Mouse (Mus musculus) frontal cortex, postnatal 36 days (tissue): ENCODE measurements around the gene Igf2r.

Experiments
- DNase-seq, 2 experiments: peaks; one replicate each; pipeline ENCODE4 v3.0.0; 2022; ENCODE audit warnings: low spot score in 2 of 2

Gene Igf2r

GRCm38 (mm10) chr17:12769380-12769921 is at the start of gene Igf2r:
TSS of gene Igf2r (minus strand) at chr17:12769664.
- DNase-seq = peak; percentile 77 to 85

DNA sequence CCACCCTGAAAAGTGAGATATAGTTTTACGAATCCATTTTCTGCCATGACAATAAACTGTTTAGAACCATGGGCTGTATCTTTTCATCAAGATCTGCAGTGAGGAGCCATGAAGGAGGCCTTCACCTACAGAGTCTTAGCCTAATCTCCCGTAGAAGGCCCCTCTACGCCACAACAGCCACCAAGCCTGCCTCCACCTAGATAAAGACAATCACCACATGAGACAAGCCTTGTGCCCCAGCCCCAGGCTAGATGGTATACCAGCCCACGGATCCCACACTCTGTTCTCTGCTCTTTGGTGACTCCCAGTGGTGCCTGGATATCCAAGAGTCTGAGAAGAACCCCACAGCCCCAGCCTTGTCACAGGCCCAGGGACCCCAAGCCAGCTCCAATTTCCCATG is 46.4 kb upstream of the Igf2r start:
- DNase-seq = no peak

DNA sequence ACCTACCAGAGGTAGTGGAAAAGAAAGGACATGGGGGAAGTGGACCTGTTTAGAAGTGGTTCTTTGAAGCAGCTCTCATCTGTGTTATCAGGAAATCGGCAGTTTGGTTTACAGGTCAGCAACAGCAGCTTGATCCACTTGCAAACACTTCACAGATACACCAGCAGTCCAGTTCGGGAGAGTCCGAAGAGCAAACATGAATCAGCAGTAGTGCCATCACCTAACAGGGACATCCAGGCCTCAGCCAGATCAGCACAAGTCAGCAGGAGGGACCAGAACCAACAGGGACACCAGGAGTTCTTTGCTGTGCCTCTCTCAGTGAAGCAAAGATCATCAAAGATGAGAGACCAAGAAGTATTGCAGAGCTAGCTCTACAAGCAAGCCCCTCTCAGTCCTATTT is 45.0 kb upstream of the Igf2r start:
- no peak for DNase-seq

DNA sequence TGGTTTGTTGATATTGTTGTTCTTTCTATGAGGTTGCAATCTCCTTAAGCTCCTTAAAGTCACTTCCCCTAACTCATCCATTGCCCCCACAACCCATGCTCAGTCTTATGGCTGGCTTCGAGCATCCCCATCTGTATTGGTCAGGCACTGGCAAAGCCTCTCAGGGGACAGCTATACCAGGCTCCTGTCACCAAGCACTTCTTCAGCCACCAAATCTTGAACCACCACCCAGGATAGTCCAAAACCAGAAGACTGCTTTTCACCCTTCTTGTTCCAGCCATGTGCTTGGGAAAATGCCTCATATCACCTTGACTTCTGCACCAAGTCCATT is 41.5 kb upstream of the Igf2r start:
- DNase-seq = no peak

GRCm38 (mm10) chr17:12810103-12810972 is 40.9 kb upstream of the Igf2r start:
- peak; percentile 57 to 73 for DNase-seq

DNA sequence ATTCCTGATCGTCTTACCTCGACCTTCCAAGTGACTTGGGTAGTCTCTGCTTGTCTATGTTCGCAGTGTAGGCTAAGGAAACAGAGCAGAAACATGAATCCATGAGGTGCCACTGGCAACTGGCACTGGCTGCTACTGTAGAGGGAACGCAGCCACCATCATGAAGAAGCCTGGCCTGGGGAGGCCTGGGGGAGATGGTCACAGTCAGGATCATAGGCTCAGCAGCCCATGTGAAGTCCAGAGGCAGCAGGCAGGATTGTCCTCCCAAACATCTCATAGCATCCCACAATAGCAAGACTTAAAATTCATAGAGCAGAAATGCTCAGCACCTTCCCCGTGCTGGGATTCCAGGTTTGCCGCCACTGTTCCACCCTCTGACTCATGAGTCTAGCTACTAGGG is 39.4 kb upstream of the Igf2r start:
- no peak for DNase-seq

DNA sequence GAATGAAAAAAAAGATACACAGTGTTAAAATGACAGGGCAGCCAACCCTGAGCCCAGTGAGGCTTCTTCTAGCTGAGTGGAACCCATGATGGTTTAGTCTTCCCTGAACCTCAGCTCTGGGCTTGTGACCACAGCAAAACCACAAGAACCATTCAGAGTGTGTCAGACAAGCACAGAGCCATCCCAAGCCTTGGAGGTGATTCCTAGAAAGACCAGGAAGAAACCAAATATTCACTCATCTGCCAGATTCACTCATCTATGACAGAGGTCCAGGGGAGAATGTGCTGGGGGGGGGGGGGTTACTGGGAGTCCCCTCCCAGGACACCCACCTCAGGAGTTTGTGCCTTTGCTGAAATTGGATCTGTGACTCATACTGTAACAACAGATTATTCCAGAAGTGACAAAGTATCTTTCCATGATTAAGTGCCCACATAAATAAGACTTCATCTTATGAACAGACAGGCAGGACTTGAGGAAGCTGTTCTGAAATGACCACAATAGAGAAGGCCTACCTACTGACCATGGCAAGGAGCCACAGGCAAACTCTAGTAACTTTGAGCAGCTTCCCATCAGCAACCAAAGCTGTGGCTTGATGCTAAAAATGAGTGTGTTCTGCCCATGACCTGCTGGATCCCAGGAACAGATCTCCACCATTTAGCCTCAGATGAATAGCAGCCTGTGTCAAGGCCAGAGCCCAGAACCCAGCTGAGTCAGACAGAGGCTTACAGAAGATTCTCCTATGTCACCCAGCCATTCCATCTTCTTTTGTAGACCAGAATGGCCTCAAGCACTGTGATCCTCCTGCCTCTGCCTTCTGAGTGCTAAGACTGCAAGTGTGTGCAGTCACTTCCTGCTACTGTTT is 35.4 kb upstream of the Igf2r start:
- no peak for DNase-seq

- DNase-seq = no peak
These were observed 32.5 kb upstream of the Igf2r start for GRCm38 (mm10) chr17:12801861-12802540.

DNA sequence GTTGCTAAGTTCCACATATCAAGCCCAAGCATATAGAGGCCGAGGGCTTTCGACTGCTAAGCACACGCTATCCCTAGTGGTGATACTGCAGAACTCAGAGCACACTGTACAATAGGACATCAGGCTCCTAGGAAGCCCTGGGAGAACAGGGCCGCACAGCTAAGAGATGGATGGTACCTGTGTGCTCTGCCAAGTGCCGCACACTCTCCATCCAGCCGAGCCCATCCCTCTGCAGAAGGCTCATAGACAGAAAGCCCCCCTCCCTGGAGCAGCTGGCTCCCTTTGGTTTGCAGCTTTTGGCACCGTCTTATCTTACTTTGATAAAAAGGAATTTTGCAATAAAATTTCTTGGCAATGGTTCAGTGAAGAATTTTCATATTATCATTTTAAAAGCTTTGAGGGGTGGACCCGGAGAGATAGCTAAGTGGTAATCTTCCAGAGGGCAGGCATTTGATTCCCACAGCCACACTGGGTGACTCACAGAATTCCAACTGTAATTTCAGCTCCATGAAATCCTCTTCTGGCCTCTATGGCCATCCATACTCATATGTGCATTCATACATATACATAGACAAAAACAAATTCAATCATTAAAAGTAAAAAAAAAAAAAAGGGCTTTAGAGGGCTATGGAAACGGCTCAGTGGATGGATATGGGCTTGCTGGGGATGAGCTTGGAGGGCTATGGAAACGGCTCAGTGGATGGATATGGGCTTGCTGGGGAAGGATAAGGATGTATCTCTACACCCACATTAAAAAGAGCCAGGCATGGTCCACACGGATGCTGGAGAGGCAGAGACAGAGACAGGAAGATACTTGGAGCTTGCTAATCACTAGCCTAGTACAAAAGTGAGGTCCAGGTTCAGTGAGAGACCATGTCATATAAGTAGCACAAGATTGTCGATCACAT is 30.2 kb upstream of the Igf2r start:
- DNase-seq = no peak

- no peak for DNase-seq
These were observed 29.1 kb upstream of the Igf2r start for GRCm38 (mm10) chr17:12798571-12798970.

DNA sequence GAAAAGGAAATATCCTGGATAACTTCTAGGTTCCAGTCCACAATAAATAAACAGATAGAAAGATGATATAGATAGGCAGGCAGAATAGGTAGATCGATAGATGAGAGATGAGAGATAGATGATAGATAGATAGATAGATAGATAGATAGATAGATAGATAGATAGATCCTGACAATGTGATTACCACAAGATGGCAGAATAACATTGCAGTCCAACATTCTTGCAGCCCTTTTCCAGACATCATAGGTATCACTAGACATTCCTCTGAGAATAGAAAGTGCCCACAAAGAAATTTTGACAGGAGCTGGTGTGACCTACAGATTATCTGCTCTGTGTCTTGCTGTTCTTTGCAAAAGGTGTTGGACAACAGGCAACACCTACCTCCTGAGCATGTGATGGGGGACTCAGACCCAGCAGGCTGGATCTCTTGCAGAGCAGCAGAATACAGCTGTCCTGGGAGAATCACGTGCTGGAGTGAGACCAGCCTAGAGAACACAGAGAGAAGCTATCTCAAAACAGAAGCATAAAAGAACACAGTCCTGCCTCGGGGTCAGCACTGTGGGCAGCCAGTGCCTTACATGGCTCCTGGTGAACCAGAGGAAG is 28.1 kb upstream of the Igf2r start:
- DNase-seq = no peak

DNA sequence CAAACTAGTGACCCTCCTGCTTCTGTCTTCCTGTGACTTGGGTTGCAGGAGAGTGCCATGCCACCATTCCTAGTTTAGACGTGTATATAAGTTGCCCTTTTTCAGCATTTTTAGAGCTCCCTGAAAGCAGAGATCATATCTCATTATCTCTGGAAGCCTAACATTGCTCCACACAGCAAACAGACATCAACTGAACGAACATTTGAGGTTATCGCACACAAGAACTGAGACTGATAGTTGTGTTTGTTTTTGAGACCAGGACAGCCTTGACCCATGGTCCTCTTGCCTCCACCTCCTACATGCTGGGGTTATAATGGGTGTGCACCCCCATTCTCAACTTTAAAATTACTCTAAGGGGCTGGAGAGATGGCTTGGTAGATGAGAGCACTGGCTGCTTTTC is 27.2 kb upstream of the Igf2r start:
- no peak for DNase-seq

GRCm38 (mm10) chr17:12793660-12794406 is 24.4 kb upstream of the Igf2r start:
- DNase-seq = no peak

GRCm38 (mm10) chr17:12792422-12793206 is 23.1 kb upstream of the Igf2r start:
- DNase-seq = no peak

DNA sequence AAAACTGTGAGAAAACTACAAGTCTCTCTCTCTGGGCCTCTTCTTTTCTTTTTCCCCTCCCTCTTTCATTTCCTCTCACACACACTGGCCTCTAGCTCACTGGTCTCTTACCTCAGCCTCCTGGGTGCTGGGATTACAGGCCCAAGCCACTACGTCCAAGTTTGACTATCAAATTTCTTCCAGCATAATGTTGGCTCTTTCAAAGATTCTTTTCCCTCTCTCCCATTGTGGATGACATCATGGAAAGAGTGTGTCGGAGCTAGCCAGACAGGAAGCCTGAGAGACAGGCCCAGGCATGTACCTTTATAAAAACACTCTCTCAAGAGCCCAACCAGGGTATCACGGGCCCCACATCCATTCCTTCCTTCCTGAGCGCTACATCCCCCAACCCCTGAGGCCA is 22.0 kb upstream of the Igf2r start:
- no peak for DNase-seq

DNA sequence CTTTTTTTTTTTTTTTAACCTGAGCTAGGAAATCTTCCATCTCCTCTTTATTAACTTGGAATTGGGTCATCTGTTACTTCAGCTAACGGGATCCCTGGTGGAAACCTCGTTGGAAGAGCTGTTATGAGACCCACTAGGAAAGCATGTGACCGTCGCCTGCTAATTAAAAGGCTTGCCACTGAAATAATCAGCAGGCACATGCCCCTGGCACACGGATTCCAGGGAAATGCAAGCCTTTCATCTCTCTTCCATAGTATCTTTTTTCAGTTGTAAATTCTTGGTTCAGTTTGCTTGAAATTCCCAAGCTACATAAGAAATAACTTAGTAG is 21.6 kb upstream of the Igf2r start:
- no peak for DNase-seq

DNA sequence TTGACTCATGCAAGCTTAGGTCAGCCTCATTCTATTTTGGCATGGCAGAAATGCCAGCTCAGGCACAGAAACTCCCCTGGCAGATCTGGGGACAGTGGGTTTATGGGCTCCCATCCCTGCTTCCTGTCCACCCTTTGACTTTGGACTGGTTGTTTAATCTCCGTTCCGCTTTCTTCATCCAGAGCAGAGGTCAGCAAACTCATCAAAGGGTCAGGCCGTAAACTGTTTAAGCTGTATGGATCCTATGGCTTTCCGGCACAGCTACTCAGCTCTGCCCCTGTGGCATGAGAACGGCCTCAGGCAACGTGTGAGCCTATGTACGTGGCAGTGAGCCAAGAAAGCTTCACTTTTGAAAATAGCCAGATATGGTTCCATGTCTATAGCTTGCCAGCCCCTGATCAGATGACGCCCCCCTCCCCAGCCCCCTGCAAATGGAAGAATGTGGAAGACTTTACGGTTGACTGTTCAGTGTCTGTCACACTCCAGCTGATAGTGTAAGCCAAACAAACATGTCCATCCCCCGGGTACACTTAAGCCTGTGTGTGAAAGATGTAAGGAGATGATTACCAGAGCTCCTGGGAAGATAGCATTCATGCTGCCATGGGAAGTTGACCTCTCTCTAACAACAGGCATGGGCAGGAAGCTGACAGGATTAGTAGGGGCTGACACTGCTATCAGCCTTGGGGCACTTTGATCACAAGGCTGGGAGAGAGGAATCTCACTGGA is 21.1 kb upstream of the Igf2r start:
- no peak for DNase-seq
